Mouse (Mus musculus): ENCODE data around the gene Fam83g.

- TF ChIP-seq POLR2AphosphoS5 (IDR thresholded peaks at IDR 0.05; ENCODE audit: insufficient replicate concordance, low read depth, low read length) = no peak
- TF ChIP-seq CTCF (IDR thresholded peaks at IDR 0.05; ENCODE audit: low read depth, low read length) = no peak
- TF ChIP-seq GATA1 (IDR thresholded peaks at IDR 0.05; ENCODE audit: borderline replicate concordance, low read length) = no peak
- no peak for TF ChIP-seq GATA2 (IDR thresholded peaks at IDR 0.05; ENCODE audit: borderline replicate concordance, low read depth, low read length)
- no peak for TF ChIP-seq TAL1 (conservative IDR thresholded peaks at IDR 0.05; ENCODE audit: low read depth, low read length)
Observed at GRCm38 (mm10) chr11:61740500-61740899, 56.6 kb downstream of the Fam83g start.
